Mouse (Mus musculus) embryonic fibroblast, embryonic 13.5 days (primary cell): ENCODE data around the gene Colgalt1. TPM values are rescaled to one million over a fixed set of nuclear protein-coding genes. Genes with fewer than 3 reads are reported as not detected.
A peak's percentile ranks its signal among the peaks of the same experiment; 100 is the strongest.

Experiments
- H3K27ac ChIP-seq: 2 replicates; pipeline ENCODE4 v1.5.1; 2012; ENCODE audit warnings: low read length, control low read depth, inconsistent platforms; ENCODE audit not compliant: insufficient read depth
- H3K4me1 ChIP-seq: 2 replicates; pipeline ENCODE4 v1.6.1; 2011; ENCODE audit warnings: low read length; ENCODE audit not compliant: control insufficient read depth, insufficient read depth
- H3K4me3 ChIP-seq: 2 replicates; pipeline ENCODE4 v1.5.1; 2011; ENCODE audit warnings: mild to moderate bottlenecking, control low read depth, low read length; ENCODE audit not compliant: insufficient read depth
- CTCF ChIP-seq: IDR thresholded peaks from 2 replicates; pipeline ENCODE4 v1.5.1; 2011; ENCODE audit warnings: mild to moderate bottlenecking, control low read depth, low read length, moderate library complexity, borderline replicate concordance; ENCODE audit not compliant: insufficient read depth
- POLR2A ChIP-seq: IDR thresholded peaks from 2 replicates; pipeline ENCODE4 v1.6.1; 2011; ENCODE audit warnings: low read depth, mild to moderate bottlenecking, control low read depth, low read length, moderate library complexity
- polyA plus RNA-seq: library from polyadenylated mRNA; stranded (reverse); fragments of >200 nt; gene quantifications from 2 replicates; pipeline ENCODE4 v1.2.4, GENCODE M21; 2011; ENCODE audit warnings: low read depth; ENCODE audit not compliant: missing spikeins, insufficient read length

Gene Colgalt1
- 147 and 163 TPM in 2 replicates for polyA plus RNA-seq

DNA sequence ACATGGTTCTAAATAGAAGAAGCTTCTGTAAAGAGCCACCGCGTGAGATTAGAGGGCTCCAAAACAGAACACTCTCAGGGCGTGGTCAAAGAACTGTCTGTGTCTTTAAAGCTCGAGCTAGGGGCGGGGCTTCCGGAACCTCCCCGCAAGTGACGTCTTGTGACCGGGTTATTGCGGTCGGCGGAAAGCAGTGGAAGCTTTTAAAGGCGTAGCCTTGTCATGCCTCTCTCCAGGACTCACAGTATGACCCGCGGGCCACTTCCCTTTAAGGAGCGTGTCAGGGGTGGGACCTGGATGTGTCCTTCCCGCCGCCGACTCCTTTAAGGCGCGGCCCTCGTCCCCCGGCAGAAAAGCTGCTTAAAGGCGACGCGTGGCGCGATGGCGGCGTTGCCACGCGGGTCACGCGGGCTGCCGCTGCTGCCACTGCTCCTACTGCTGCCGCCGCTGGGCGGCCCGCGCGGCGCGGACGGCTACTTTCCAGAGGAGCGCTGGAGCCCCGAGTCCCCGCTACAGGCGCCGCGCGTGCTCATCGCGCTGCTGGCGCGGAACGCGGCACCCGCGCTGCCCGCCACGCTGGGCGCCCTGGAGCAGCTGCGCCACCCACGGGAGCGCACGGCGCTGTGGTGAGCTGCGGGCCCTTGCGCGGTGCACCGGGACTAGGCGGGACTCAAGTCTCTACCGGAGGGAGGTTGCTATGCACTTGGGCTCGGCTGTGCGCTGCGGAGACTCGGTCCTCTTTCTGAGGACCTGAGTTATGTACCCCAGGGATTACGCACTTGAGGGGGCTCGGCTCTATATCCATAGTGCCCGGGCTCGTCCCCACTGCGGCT lies at the start of gene Colgalt1:
Colgalt1 (plus strand) TSS at position 177 of the 830 bp plus-strand sequence.
- Histone ChIP-seq H3K4me1 (peaks cover 3% of the 10 kb centered on the region; the same call in 1 of the 2 replicates), H3K4me3 (peak within 1 kb of the TSS; percentile 87), H3K27ac (peak within 1 kb of the TSS; percentile 28; the same call in 1 of the 2 replicates)
- TF ChIP-seq POLR2A (peak; percentile 73), CTCF (no peak)

GRCm38 (mm10) chr8:71561401-71561800 lies 49.4 kb upstream of the Colgalt1 start:
- Histone ChIP-seq H3K27ac (no peak overlapping the region), H3K4me1 (no peaks in the 10 kb centered on the region), H3K4me3 (no peak overlapping the region)
- peak; percentile 88 for TF ChIP-seq CTCF
- TF ChIP-seq POLR2A, result no peak

DNA sequence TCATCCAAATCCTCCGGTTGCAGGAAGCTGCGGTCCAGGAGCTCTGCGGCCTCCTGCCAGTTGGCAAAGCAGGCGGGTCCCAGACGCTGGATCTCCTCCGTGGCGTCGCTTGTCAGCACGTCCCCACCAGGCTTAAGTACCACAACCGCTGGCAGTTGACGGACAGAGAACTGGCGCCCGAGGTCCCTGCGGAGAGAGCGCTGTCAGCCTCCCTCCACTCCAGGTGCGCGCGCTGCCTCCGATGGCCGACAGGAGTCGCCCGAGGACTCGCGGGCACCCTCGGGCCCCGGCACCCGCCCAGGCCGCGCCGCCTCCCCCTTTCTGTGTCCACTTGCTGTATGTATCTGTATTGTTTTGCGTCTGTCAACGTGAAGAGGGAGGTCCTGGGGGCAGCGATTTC lies 48.0 kb upstream of the Colgalt1 start:
- Histone ChIP-seq H3K4me1 (no peaks in the 10 kb centered on the region), H3K27ac (no peak overlapping the region), H3K4me3 (no peak overlapping the region)
- TF ChIP-seq POLR2A, result no peak
- TF ChIP-seq CTCF, result peak; percentile 65

GRCm38 (mm10) chr8:71563992-71564391 lies 46.8 kb upstream of the Colgalt1 start:
- Histone ChIP-seq H3K27ac (no peak overlapping the region), H3K4me3 (no peak overlapping the region), H3K4me1 (no peaks in the 10 kb centered on the region)
- no peak for TF ChIP-seq POLR2A
- TF ChIP-seq CTCF, result 0 out of 2 replicates have a peak, but pooled peaks have one; percentile 9

- TF ChIP-seq POLR2A, result no peak
- no peak for TF ChIP-seq CTCF
- Histone ChIP-seq H3K27ac (no peak within 1 kb of the TSS), H3K4me1 (0 out of 2 replicates have a peak, but pooled peaks cover 3% of the 10 kb centered on the region), H3K4me3 (no peak within 1 kb of the TSS)
Measured at GRCm38 (mm10) chr8:71566501-71566900, 44.3 kb upstream of the Colgalt1 start, which contains the start of gene Nxnl1. Gene Nxnl1, minus strand, starts transcription at chr8:71566601.

- TF ChIP-seq CTCF, result no peak
- TF ChIP-seq POLR2A, result no peak
- H3K4me1 ChIP-seq, result 0 out of 2 replicates have a peak, but pooled peaks cover 3% of the 10 kb centered on the region
- H3K27ac ChIP-seq, result no peak overlapping the region
- no peak overlapping the region for H3K4me3 ChIP-seq
Measured at GRCm38 (mm10) chr8:71567587-71567986, 43.2 kb upstream of the Colgalt1 start.

GRCm38 (mm10) chr8:71568387-71568937 lies 42.3 kb upstream of the Colgalt1 start, which contains the start of gene Slc27a1:
Gene Slc27a1, plus strand, starts transcription at chr8:71568882.
- Histone ChIP-seq H3K4me3 (peak within 1 kb of the TSS; percentile 37), H3K27ac (no peak within 1 kb of the TSS), H3K4me1 (0 out of 2 replicates have a peak, but pooled peaks cover 3% of the 10 kb centered on the region)
- TF ChIP-seq POLR2A (no peak), CTCF (no peak)

DNA sequence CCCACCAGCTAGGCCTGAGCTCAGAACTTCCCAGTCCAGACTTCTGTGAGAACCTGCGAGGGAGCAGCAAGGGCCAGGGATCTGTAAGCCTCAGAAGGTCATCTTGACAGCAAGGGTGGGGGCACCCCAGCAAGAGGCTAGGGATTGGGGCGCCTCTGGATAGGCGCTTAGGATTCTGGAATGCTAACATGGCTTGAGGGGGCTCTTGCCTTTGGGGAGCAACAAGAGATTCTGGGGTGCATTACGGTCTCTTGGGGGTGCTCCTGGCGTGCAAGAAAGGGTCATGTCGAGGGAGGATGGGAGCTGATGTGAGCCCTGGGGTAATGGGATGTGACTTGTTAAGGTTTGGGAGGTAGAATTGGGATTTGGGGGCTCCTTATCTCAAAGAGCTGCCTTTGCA lies 41.9 kb upstream of the Colgalt1 start:
- Histone ChIP-seq H3K4me3 (no peak overlapping the region), H3K4me1 (0 out of 2 replicates have a peak, but pooled peaks cover 3% of the 10 kb centered on the region), H3K27ac (no peak overlapping the region)
- TF ChIP-seq POLR2A (no peak), CTCF (no peak)

DNA sequence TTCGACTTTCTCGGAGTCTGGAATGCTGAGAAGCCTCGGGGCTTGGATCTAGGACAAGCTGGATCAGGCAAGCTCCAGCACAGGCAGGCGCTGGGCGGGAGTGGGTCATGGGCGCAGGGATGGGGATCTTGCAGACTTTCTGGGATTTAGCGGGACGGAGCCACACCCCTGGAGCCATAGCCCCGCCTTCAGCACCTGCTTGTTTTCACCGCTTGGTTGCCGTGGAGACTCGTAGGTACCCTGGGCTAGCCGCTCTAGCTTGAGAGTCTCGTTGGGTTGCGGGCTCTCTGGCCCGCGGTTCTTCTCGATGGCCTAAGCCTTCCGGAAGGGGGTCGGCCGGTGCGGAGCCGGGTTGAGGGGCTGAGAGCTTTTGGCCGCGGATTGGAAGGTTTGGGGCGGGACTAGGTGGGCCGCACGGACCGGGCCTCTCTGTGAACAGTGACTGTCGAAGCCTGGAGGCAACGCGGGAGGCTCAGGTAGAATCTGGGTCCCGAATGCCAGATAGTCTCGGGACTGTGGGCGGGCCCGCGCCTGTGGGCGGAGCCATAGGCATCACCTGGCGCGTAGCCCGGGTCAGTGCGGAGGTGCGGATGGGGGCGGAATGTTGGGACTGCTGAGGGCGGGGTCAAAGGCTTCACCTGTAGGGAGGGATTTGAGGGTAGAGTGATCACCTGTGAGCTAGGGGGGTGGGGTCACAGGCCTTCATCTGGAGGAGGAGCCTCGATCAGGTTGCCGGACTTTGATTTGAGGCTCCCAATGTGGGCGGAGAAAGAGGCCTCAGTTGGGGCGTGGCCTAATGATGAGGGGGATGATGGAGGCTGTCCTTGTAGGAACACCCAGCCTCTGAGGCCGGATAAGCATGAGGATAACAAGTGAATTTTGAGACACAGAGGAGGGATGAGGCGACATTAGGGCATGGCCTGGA lies 41.2 kb upstream of the Colgalt1 start:
- Histone ChIP-seq H3K27ac (no peak overlapping the region), H3K4me3 (peak overlapping the region; percentile 37), H3K4me1 (peaks cover 5% of the 10 kb centered on the region; the same call in 1 of the 2 replicates)
- TF ChIP-seq POLR2A, result no peak
- TF ChIP-seq CTCF, result no peak
